ENCODE assay signal across 8 mouse cellular contexts in genomic region chr2:136485815-136486619, GRCm38 (mm10). TPM values are rescaled to one million over a fixed set of nuclear protein-coding genes. Genes with fewer than 3 reads are reported as not detected.
DNase-seq lines count a peak whose midpoint lies in the region; ATAC-seq and TF ChIP-seq lines count a peak whose summit lies in the region.

No protein-coding gene starts in this region.

- no peaks in the 10 kb centered on the region for H3K27me3 ChIP-seq in intestine, embryonic 16.5 days (replicated peaks; ENCODE audit: control insufficient read depth, insufficient read depth, low read length)
- H3K27me3 ChIP-seq in midbrain, embryonic 10.5 days (ENCODE audit: low read depth, poor library complexity, severe bottlenecking), result no peaks in the 10 kb centered on the region
- no peaks in the 10 kb centered on the region for H3K27me3 ChIP-seq in splenic B cell, adult 2 months (ENCODE audit: control insufficient read depth, insufficient read depth, low read length, poor library complexity, severe bottlenecking)

- no peak for TF ChIP-seq POLR2A in cortical plate, adult 2 months (IDR thresholded peaks at IDR 0.05; ENCODE audit: extremely low read depth, insufficient read depth, low read length)

- ATAC-seq in intestine, embryonic 16.5 days, result peak; percentile 93

- no peaks in the 10 kb centered on the region; the same call in 1 of the 2 replicates for H3K4me1 ChIP-seq in cortical plate, adult 2 months (ENCODE audit: control insufficient read depth, insufficient read depth, low read length)
- H3K4me1 ChIP-seq in intestine, embryonic 16.5 days (ENCODE audit: control insufficient read depth, insufficient read depth, low read length), result peaks cover 3% of the 10 kb centered on the region; the same call in 1 of the 2 replicates
- peaks cover 9% of the 10 kb centered on the region for H3K4me1 ChIP-seq in midbrain, embryonic 10.5 days

- peak; percentile 5 for DNase-seq in thymus, postnatal 14 days
- no peak for DNase-seq in thymus, postnatal 25 days
- DNase-seq in gastrocnemius, postnatal 4 days (ENCODE audit: low spot score in 2 of 2), result peak; percentile 38 to 69
- DNase-seq in left cerebral cortex, postnatal 25 days (ENCODE audit: low spot score in 2 of 2), result peak; percentile 72 to 75
- DNase-seq in midbrain, embryonic 10.5 days (ENCODE audit: low spot score), result peak; percentile 65
- peak; percentile 11 for DNase-seq in splenic B cell, adult 2 months (ENCODE audit: low read depth, low spot score)

- 12% methylated on average over 6 of the region's 6 CpGs for WGBS in intestine, embryonic 16.5 days
- 18% methylated on average over 6 of the region's 6 CpGs for WGBS in midbrain, embryonic 10.5 days

- H3K36me3 ChIP-seq in intestine, embryonic 16.5 days (ENCODE audit: control insufficient read depth, insufficient read depth, low read length), result no peaks in the 10 kb centered on the region
- H3K36me3 ChIP-seq in midbrain, embryonic 10.5 days, result no peaks in the 10 kb centered on the region
- H3K36me3 ChIP-seq in splenic B cell, adult 2 months (ENCODE audit: control insufficient read depth, insufficient read depth, low read length, poor library complexity, severe bottlenecking), result no peaks in the 10 kb centered on the region

- H3K4me2 ChIP-seq in intestine, embryonic 16.5 days (ENCODE audit: low read depth, low read length), result peak overlapping the region; percentile 22; the same call in 1 of the 2 replicates

- intact Hi-C loops in left cerebral cortex, postnatal 25 days (cut with DNase I), result loop anchor here (1.0 to 10.0 kb wide), 5 partner anchors 111 to 1459 kb away; partner anchors contain the start of genes AL731706.2 and Snap25

- H3K27ac ChIP-seq in cortical plate, adult 2 months (ENCODE audit: insufficient read depth, low read length), result peak overlapping the region; percentile 45; the same call in 1 of the 2 replicates
- H3K27ac ChIP-seq in intestine, embryonic 16.5 days (ENCODE audit: low read length), result no peak overlapping the region; the same call in 1 of the 2 replicates
- peak overlapping the region; percentile 79 for H3K27ac ChIP-seq in midbrain, embryonic 10.5 days (replicated peaks)

- H3K9me3 ChIP-seq in intestine, embryonic 16.5 days (ENCODE audit: control insufficient read depth, low read length), result no peaks in the 10 kb centered on the region
- no peaks in the 10 kb centered on the region for H3K9me3 ChIP-seq in midbrain, embryonic 10.5 days (replicated peaks)

- H3K9ac ChIP-seq in intestine, embryonic 16.5 days (ENCODE audit: low read depth, low read length), result no peak overlapping the region

- no peak overlapping the region for H3K4me3 ChIP-seq in cortical plate, adult 2 months (ENCODE audit: insufficient read depth, low read length)
- no peak overlapping the region for H3K4me3 ChIP-seq in intestine, embryonic 16.5 days (ENCODE audit: low read length)
- H3K4me3 ChIP-seq in midbrain, embryonic 10.5 days, result no peak overlapping the region

- peak; percentile 56 for TF ChIP-seq CTCF in cortical plate, adult 2 months (IDR thresholded peaks at IDR 0.05; ENCODE audit: extremely low read depth, insufficient read depth, low read length)

RNA-seq across cellular contexts. Expression of gene Ankef1, which starts 15.7 kb away (rescaled TPM):
- polyA plus RNA-seq in cortical plate, adult 2 months (2012; rRNA removed), result 0.35 and 0.44 TPM in 2 replicates
- total RNA-seq in gastrocnemius, postnatal 4 days (2021), result 1 to 10 TPM; 1.7 to 2.3 TPM
- polyA plus RNA-seq in intestine, embryonic 16.5 days (2015; fragmentation: Nextera tagmentation; extraction: Ambion mirVana), result 0.13 and 0.18 TPM in 2 replicates
- total RNA-seq in left cerebral cortex, postnatal 25 days (2021), result 1 to 10 TPM; 1.1 to 1.8 TPM
- polyA plus RNA-seq in midbrain, embryonic 10.5 days (2016; fragmentation: Nextera tagmentation; extraction: Ambion mirVana), result 0.65 TPM in 2 replicates
